Mouse (Mus musculus) C2C12 (cell line): ENCODE results near the gene Fam69a. TPM values are rescaled to one million over a fixed set of nuclear protein-coding genes. Genes with fewer than 3 reads are reported as not detected.

Experiments
- H3K27me3 ChIP-seq: one replicate; pipeline ENCODE4 v1.6.1; 2011; ENCODE audit not compliant: control insufficient read depth, insufficient read depth, insufficient read length
- H3K36me3 ChIP-seq: one replicate; pipeline ENCODE4 v1.6.1; 2011; ENCODE audit not compliant: control insufficient read depth, insufficient read depth
- H3K4me3 ChIP-seq: one replicate; pipeline ENCODE4 v1.5.1; 2011; ENCODE audit warnings: mild to moderate bottlenecking, control low read depth; ENCODE audit not compliant: poor library complexity, insufficient read depth, severe bottlenecking
- H3K79me2 ChIP-seq: one replicate; pipeline ENCODE4 v1.6.1; 2011; ENCODE audit not compliant: control insufficient read depth, insufficient read depth
- H3K79me3 ChIP-seq: one replicate; pipeline ENCODE4 v1.6.1; 2011; ENCODE audit warnings: low read depth, control low read depth
- H3ac ChIP-seq: one replicate; pipeline ENCODE3; 2011; ENCODE audit warnings: low read depth; ENCODE audit not compliant: control insufficient read depth, insufficient read length
- CEBPB ChIP-seq: IDR thresholded peaks from one replicate; pipeline ENCODE4 v1.6.1; 2011; ENCODE audit warnings: low read depth, mild to moderate bottlenecking, control low read depth, moderate library complexity
- CTCF ChIP-seq: IDR thresholded peaks from one replicate; pipeline ENCODE4 v1.5.1; 2011; ENCODE audit not compliant: control insufficient read depth, insufficient read depth, insufficient read length
- FOSL1 ChIP-seq: IDR thresholded peaks from one replicate; pipeline ENCODE4 v1.8.0; 2011; ENCODE audit warnings: mild to moderate bottlenecking, low read length; ENCODE audit not compliant: poor library complexity, insufficient read depth, severe bottlenecking
- MAX ChIP-seq: IDR thresholded peaks from one replicate; pipeline ENCODE4 v1.6.1; 2011; ENCODE audit warnings: mild to moderate bottlenecking, control low read depth
- MYOD1 ChIP-seq: IDR thresholded peaks from one replicate; pipeline ENCODE4 v1.6.1; 2011; ENCODE audit warnings: low read depth; ENCODE audit not compliant: control insufficient read depth, insufficient read length
- MYOG ChIP-seq: IDR thresholded peaks from one replicate; pipeline ENCODE4 v1.6.1; 2011; ENCODE audit not compliant: control insufficient read depth, insufficient read length; ENCODE audit errors: extremely low read depth
- USF1 ChIP-seq: IDR thresholded peaks from one replicate; pipeline ENCODE4 v1.6.1; 2011; ENCODE audit warnings: low read depth, mild to moderate bottlenecking, control low read depth, moderate library complexity
- polyA plus RNA-seq: library from polyadenylated mRNA; unstranded; fragments of >200 nt; fragmentation: generic; extraction: Trizol; gene quantifications from one replicate; pipeline ENCODE4 v1.2.1, GENCODE M21; 2012; ENCODE audit warnings: missing spikeins

Fam69a gene
- polyA plus RNA-seq, 1 experiment: 4.8 TPM

DNA sequence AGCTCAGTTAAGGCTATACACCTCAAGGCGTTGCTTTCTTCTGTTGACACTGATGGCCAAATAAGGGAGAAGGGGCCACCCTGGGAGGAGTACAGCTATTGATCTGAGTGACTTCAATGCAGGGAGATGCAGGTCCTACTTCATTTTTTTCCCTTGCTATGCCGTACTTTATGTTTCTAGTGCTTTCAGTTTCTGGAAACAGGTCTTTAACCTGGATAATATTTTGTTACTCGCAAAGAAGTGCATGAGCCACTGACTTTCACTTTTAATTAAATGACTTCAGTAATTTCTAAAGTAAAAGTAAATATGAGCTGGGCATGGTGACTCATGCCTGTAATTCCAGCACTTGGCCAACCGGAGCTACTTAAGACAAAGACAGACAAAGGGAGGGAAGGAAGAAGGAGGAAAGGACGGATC lies 958 bp upstream of the Fam69a start:
- Histone ChIP-seq H3K79me3 (peaks cover 6% of the 10 kb centered on the region), H3ac (peak overlapping the region; percentile 40), H3K79me2 (peaks cover 22% of the 10 kb centered on the region), H3K36me3 (no peaks in the 10 kb centered on the region), H3K4me3 (peak overlapping the region; percentile 63), H3K27me3 (no peaks in the 10 kb centered on the region)
- TF ChIP-seq FOSL1 (peak; percentile 43), USF1 (no peak)

DNA sequence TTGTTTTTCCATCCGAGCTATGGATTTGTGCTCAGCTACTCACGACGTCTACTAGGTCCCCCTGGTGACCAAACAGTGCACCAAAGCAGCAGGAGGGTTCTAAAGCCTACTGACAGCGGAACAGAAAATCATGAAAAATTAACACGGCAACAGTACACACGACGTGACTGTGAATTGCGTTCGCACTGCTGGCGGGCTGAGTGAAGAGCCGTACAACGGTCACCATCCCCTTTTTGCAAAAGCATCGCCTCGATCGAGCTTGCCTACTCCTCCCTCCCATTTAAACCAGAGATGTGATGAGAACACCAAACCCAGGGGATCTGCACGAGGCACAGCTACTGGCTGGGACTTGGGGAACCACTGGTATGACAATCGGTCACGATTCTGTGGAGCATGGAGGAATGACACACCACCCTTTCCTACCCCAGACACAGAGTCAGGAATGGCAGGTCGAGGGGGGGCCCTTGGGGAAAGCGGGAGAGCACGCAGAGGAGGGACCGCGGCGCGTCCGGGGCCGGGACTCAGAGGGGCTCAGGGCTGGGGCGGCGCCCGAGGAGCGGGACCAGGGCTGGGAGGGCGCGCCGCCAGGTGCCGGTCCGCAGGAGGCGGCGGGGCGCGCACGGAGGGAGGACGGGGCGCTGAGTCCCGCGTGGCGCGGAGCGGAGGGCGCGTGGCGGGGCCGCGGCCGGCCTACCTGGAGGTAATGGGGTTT lies 474 bp downstream of the Fam69a start:
- Histone ChIP-seq H3K27me3 (no peaks in the 10 kb centered on the region), H3ac (peak overlapping the region; percentile 84), H3K4me3 (peak overlapping the region; percentile 63), H3K79me3 (peaks cover 8% of the 10 kb centered on the region), H3K36me3 (no peaks in the 10 kb centered on the region), H3K79me2 (peaks cover 27% of the 10 kb centered on the region)
- TF ChIP-seq FOSL1 (no peak), MYOD1 (no peak), MYOG (no peak), CEBPB (no peak), CTCF (peak; percentile 6)

DNA sequence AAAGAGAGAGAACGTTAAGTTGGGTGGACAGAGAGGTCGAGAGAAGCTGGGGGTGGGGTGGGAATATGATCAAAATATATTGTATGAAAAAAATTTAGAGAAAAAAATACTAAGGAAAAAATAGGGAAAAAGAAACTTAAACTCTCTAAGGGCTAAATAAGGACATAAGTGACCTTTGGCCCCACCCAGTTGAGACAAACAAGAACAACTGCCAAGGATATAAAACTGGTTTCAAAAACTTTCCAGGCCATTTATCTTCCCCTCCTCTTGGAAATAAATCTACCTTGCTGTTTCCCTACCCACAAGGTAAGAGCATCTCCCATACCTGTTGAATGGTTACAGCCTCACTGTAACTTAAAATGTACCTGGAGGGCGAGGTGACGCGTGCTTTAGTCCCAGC lies 2.9 kb downstream of the Fam69a start:
- Histone ChIP-seq H3K79me2 (peaks cover 33% of the 10 kb centered on the region), H3K36me3 (no peaks in the 10 kb centered on the region), H3ac (no peak overlapping the region), H3K79me3 (peaks cover 8% of the 10 kb centered on the region), H3K4me3 (no peak overlapping the region), H3K27me3 (no peaks in the 10 kb centered on the region)
- TF ChIP-seq CEBPB (no peak), MYOD1 (no peak), MYOG (no peak), MAX (no peak), USF1 (no peak), FOSL1 (no peak)

DNA sequence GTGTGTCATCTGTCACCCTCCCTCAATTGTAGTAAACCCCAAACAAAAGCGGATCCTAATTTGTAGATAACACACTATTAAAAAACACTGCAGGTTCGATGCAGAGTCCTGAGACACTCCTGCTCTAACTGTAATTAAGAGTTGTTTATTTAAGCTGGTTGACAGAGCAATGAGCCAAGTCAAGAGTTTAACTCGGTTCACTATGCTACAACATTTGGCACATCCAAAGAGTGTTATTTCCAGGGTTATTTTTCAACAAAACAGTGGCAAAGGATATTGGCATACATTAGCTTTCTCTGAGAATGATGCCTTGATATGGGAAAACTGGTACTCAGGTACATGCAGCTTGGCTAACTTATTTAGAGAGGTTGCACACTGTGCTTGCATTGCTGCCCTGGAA lies 4.9 kb downstream of the Fam69a start:
- TF ChIP-seq MYOD1 (no peak), MYOG (no peak), CEBPB (no peak), USF1 (no peak), CTCF (no peak)
- Histone ChIP-seq H3K4me3 (no peak overlapping the region), H3K36me3 (no peaks in the 10 kb centered on the region), H3K79me3 (peaks cover 8% of the 10 kb centered on the region), H3K27me3 (no peaks in the 10 kb centered on the region), H3ac (no peak overlapping the region), H3K79me2 (peaks cover 38% of the 10 kb centered on the region)

DNA sequence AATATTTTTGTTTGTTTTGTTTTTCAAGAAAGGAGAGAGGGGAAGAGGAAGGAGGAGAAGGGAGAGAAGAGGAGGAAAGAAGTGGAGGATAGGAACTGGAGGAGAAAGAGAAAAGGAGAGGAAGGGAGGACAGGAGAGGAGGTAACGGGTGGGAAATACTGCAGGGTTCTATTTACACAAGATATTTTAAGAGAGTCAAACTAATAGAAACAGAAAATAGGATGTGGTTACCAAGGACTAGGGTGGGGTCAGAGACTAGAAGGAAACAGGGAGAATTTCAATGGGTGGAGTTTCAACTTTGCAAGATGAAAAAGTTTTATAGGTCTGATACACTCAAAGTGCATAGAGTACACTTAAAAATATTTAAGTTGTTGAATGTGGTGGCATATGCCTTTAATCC lies 7.0 kb downstream of the Fam69a start:
- Histone ChIP-seq H3K79me2 (peaks cover 26% of the 10 kb centered on the region), H3K79me3 (peaks cover 5% of the 10 kb centered on the region), H3K4me3 (no peak overlapping the region), H3K27me3 (no peaks in the 10 kb centered on the region), H3K36me3 (no peaks in the 10 kb centered on the region), H3ac (no peak overlapping the region)
- TF ChIP-seq CEBPB (no peak), USF1 (no peak), FOSL1 (no peak), MYOD1 (no peak), CTCF (no peak), MYOG (no peak), MAX (no peak)

DNA sequence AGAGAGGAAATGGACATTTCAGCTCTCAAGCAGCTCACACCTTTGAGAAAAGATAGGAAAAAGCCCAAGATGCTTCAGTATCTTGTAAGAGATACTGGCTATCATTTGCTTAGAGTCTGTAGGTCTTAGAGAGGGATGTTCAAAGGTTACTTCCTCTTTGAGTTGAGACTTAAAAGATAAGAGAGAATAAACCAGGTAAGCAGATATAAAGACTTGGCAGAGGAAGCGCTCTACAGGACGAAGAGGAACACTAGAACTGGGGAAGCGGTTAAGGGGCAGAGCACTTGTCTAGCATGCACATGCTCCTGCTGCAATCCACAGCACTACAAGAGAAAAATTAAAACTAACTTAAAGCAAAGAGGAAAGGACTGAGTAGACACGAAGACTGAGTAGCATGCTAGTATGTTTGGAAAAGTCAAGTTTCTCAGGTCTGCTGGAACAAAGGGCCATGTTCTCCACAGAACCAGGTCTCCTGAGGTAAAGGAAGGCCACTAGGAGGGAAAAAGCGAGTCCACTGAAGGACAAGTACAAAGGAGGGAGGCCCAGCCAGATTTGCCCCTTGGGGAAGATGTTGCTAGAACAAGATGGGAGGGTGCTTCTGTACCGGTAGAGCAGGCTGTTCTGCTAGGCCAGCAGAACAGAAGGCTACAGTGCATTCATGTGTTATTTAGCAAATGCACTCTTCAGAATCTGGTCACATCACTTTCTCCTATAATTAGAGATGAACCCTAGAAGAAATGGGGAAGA lies 8.4 kb downstream of the Fam69a start:
- Histone ChIP-seq H3K27me3 (no peaks in the 10 kb centered on the region), H3K36me3 (no peaks in the 10 kb centered on the region), H3ac (no peak overlapping the region), H3K79me2 (peaks cover 16% of the 10 kb centered on the region), H3K79me3 (peaks cover 5% of the 10 kb centered on the region), H3K4me3 (no peak overlapping the region)
- TF ChIP-seq MAX: no peak
- TF ChIP-seq CEBPB: no peak
- TF ChIP-seq FOSL1: no peak
- TF ChIP-seq USF1: no peak
- no peak for TF ChIP-seq MYOG
- TF ChIP-seq CTCF: no peak
- TF ChIP-seq MYOD1: no peak
